Mouse (Mus musculus): ENCODE results near the gene Scgb1b18.
"Not testable (repeated sequence)": the region's sequence is repeated elsewhere in the genome, so short reads cannot be mapped to it uniquely, and the experiment has no call there.

Scgb1b18 gene

DNA sequence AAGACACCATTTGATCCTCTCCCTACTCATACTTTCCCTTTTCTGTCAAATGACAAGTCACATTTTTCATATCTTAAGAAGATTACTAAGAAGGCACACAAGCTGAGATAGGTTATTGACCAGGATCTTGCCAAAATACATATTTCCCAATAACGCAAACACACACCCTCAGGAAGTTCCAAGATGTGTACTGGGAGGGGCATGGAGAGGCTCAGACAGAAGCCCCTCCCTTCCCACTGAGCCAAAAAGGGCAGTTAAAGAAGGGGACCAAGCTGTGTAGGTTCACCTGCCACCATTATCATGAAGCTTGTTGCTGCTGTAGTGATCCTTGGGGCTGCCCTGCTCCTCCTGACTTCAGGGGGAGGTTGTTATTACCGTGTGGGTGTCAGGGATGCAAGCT lies at the start of gene Scgb1b18:
Gene Scgb1b18 (plus strand): TSS at position 301 of the 400 bp plus-strand sequence.
- DNase-seq (ENCODE audit: low spot score), result not testable (repeated sequence)

DNA sequence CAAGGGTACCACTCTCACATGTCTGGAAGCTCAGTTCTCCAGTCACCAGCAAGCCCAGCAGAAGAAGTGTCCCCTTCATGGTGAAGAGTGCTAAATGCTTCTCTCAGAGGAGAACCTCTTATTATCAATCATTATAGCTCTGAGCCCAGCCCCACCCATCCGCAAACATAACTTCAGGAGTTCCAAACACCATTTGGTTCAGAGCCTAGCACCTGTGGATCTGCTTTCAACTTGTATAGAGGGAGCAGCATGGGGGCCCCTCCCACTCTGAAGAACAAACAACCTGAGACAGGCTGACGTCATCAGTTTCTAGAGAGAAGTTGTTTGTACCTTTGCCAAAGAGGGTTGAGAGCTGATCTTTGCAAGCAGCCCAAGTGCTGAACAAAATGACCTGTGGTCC lies 11.6 kb upstream of the Scgb1b18 start, which contains the start of gene Scgb2b18:
Gene Scgb2b18 (minus strand): TSS at position 101 of the 400 bp plus-strand sequence.
- not testable (repeated sequence) for DNase-seq (ENCODE audit: low spot score)
